Mouse (Mus musculus) midbrain, embryonic 10.5 days (tissue): ENCODE results near the gene Atf7ip. TPM values are rescaled to one million over a fixed set of nuclear protein-coding genes. Genes with fewer than 3 reads are reported as not detected.
A peak's percentile ranks its signal among the peaks of the same experiment; 100 is the strongest.
"Not testable (repeated sequence)": the region's sequence is repeated elsewhere in the genome, so short reads cannot be mapped to it uniquely, and the experiment has no call there.

Experiments used
- DNase-seq: peaks from one replicate; pipeline ENCODE4 v3.0.0-alpha.2; 2017; ENCODE audit warnings: low spot score
- H3K27ac ChIP-seq: fragments of 300-500 bp; sonication (generic); replicated peaks from 2 replicates; pipeline ENCODE4 v1.5.1; 2016; ENCODE audit warnings: mild to moderate bottlenecking
- H3K27me3 ChIP-seq: fragments of 300-500 bp; sonication (generic); 2 replicates; pipeline ENCODE4 v1.6.1; 2016; ENCODE audit warnings: low read depth, mild to moderate bottlenecking; ENCODE audit not compliant: poor library complexity, severe bottlenecking
- H3K36me3 ChIP-seq: fragments of 300-500 bp; sonication (generic); 2 replicates; pipeline ENCODE4 v1.6.1; 2016; ENCODE audit warnings: mild to moderate bottlenecking, moderate library complexity
- H3K4me1 ChIP-seq: fragments of 300-500 bp; sonication (generic); 2 replicates; pipeline ENCODE4 v1.6.1; 2016
- H3K4me3 ChIP-seq: fragments of 300-500 bp; sonication (generic); 2 replicates; pipeline ENCODE4 v1.5.1; 2016; ENCODE audit warnings: mild to moderate bottlenecking, moderate library complexity
- H3K9me3 ChIP-seq: fragments of 300-500 bp; sonication (generic); replicated peaks from 2 replicates; pipeline ENCODE4 v1.6.1; 2016; ENCODE audit warnings: mild to moderate bottlenecking
- WGBS: fragments of 180-500 bp; shearing (Covaris S2); methylation state at CpG from one replicate; pipeline ENCODE4 v1.1.7; 2016; 5-methylcytosine and 5-hydroxymethylcytosine counted together
- polyA plus RNA-seq: library from polyadenylated mRNA; unstranded; fragments of >200 nt; fragmentation: Nextera tagmentation; extraction: Ambion mirVana; gene quantifications from 2 replicates; pipeline ENCODE4 v1.2.1, GENCODE M21; 2016

The Atf7ip gene
- 37.4 and 45.7 TPM in 2 replicates for polyA plus RNA-seq

GRCm38 (mm10) chr6:136505867-136506266 lies at the start of gene Atf7ip:
TSS of gene Atf7ip (plus strand) at chr6:136506167.
- H3K27ac ChIP-seq, DNase-seq, H3K27me3 ChIP-seq, H3K36me3 ChIP-seq, H3K4me3 ChIP-seq, H3K4me1 ChIP-seq, H3K9me3 ChIP-seq: not testable (repeated sequence)
- 84% methylated on average over 3 of the region's 3 CpGs for WGBS

DNA sequence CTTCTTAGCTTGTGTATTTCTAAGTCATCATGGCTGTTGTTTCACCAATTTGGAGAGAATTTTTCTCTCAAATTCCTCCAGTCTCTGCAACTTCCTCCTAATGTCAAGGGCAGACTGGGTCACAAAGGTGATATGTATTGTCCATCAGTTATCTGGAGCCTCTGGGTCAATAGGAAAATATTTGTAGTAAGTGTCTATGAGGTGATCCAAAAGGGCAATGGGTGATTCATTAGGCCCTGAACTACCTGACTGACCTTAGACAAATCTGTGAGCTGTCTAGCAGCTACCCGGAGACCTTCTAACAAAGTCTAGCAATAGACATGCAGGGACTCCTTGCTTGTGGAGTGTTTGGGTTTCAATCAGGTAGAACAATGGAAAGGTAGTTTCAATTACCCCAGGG lies 49.7 kb upstream of the Atf7ip start:
- no peak overlapping the region for H3K4me3 ChIP-seq
- DNase-seq: no peak
- no peaks in the 10 kb centered on the region for H3K9me3 ChIP-seq
- H3K36me3 ChIP-seq: no peaks in the 10 kb centered on the region
- no peak overlapping the region for H3K27ac ChIP-seq
- 93% methylated on average over 1 of the region's 1 CpGs for WGBS
- no peaks in the 10 kb centered on the region for H3K4me1 ChIP-seq
- no peaks in the 10 kb centered on the region for H3K27me3 ChIP-seq

- Histone ChIP-seq H3K27me3 (0 out of 2 replicates have a peak, but pooled peaks cover 7% of the 10 kb centered on the region), H3K4me1 (peaks cover 10% of the 10 kb centered on the region), H3K4me3 (no peak overlapping the region), H3K36me3 (no peaks in the 10 kb centered on the region), H3K27ac (no peak overlapping the region), H3K9me3 (no peaks in the 10 kb centered on the region)
- DNase-seq: no peak
- WGBS: 89% methylated on average over 7 of the region's 7 CpGs
These were observed 46.8 kb upstream of the Atf7ip start for GRCm38 (mm10) chr6:136459156-136459555.

DNA sequence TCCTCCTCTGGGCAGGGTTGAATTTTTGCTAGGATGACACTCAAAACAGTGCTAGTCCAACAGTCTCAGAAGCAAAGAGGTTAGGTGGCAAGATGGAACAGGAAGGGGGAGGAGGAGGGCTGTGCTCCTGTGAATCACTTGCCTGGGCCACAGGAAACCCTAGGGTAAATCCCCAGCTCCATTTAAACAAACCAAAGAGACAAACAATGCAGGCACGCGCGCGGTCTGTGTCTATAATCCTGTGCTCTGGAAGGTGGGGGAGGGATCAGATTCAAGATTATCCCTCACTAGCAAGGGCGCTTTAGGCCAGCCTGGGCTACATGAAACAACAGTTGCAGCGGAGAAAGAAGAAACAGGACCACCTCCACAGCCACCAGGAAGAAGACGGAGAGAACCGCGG lies 42.5 kb upstream of the Atf7ip start:
- Histone ChIP-seq H3K36me3 (no peaks in the 10 kb centered on the region), H3K27ac (peak overlapping the region; percentile 69), H3K4me3 (no peak overlapping the region), H3K9me3 (peaks cover 4% of the 10 kb centered on the region; the same call in 1 of the 2 replicates), H3K4me1 (peaks cover 33% of the 10 kb centered on the region), H3K27me3 (0 out of 2 replicates have a peak, but pooled peaks cover 7% of the 10 kb centered on the region)
- no peak for DNase-seq
- WGBS: 38% methylated on average over 9 of the region's 9 CpGs

DNA sequence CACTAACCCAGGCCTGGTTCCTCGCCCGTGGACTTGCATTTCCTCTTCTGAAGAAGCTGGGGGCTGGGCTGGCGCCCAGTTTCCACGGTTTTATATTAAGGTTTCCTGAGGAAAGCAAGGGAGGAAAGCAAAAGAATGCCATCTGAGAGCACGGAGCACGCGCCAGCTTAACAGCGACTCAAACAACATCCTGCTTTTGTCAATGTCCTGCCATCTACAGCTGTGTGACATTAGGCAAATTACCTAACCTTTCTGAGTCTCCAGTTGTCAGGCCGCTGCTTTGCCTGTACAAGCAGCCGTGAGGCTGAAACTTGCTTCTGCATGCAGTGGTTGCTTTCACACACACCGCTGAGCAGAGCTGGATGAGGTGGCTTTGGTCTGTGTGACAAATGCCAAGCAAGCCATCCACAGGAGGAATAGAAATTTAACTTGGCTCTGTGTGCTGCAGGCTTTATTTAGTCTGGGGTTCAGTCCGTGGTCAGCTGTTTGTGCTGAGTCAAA lies 41.8 kb upstream of the Atf7ip start:
- H3K27me3 ChIP-seq: 0 out of 2 replicates have a peak, but pooled peaks cover 7% of the 10 kb centered on the region
- H3K4me1 ChIP-seq: peaks cover 40% of the 10 kb centered on the region
- H3K4me3 ChIP-seq: no peak overlapping the region
- no peaks in the 10 kb centered on the region for H3K36me3 ChIP-seq
- H3K9me3 ChIP-seq: peaks cover 4% of the 10 kb centered on the region
- no peak for DNase-seq
- WGBS: 68% methylated on average over 12 of the region's 12 CpGs
- H3K27ac ChIP-seq: peak overlapping the region; percentile 69

DNA sequence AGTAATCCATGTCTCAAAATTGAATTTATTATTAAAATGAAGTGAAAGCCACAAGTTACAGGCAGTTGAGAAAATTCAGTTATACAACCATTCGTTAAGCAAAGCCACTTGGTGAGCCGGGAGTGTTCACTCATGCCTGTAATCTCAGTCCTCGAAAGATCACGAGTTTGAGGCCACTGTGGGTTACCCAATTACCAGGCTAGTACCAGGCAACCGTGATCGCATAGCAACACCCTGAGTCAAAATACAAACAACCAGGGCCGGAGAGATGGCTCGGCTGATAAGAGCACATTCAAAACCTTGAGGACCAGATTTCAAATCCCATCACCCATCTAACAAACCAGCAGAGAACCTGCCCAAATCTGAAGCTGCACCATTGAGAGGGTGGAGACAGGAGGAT lies 40.9 kb upstream of the Atf7ip start:
- DNase-seq: no peak
- Histone ChIP-seq H3K27ac (peak overlapping the region; percentile 96), H3K4me1 (peaks cover 49% of the 10 kb centered on the region), H3K9me3 (peaks cover 4% of the 10 kb centered on the region), H3K4me3 (no peak overlapping the region), H3K27me3 (0 out of 2 replicates have a peak, but pooled peaks cover 7% of the 10 kb centered on the region), H3K36me3 (no peaks in the 10 kb centered on the region)
- WGBS: 84% methylated on average over 8 of the region's 8 CpGs

- peaks cover 4% of the 10 kb centered on the region for H3K9me3 ChIP-seq
- peak overlapping the region; percentile 96 for H3K27ac ChIP-seq
- H3K4me1 ChIP-seq: peaks cover 58% of the 10 kb centered on the region
- DNase-seq: peak; percentile 58
- no peaks in the 10 kb centered on the region for H3K36me3 ChIP-seq
- 0 out of 2 replicates have a peak, but pooled peaks cover 7% of the 10 kb centered on the region for H3K27me3 ChIP-seq
- H3K4me3 ChIP-seq: no peak overlapping the region
- 38% methylated on average over 8 of the region's 8 CpGs for WGBS
These were observed 40.0 kb upstream of the Atf7ip start for GRCm38 (mm10) chr6:136465959-136466381.

DNA sequence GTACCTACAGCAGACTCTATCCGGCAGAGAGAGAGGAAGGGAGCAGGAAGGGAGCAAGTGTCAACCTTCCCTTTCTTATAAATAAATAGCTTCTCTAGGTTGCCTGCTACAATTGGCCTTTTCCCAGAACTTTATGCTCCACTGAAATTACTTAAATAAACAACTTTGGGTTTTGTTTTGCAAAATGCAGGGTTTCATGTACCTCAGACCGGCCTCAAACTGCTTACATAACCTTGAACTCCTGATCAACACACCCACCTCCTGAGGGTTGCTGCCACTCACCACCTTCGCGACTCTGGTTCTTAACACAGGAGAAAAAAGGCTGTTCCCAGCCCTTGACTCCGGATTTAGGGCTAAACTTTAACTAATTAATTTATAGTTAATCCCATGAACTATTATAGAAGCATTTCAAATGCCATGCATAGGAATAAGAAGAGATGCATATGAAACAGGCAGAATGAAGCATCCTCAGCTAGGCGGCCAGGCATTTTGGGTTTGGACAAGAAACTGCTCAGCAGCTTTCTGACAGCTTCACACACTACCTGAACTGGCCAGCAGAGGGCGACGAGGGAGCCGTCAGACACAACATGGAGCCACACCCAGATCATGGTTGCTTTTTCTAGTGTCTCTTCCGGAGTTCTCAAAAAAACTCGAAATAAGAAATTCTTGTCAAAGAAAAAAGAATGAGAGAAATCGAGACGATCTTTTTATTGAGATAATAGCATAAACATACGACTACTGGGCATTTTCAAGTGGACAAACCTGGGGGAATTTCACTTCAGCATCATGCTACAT lies 38.8 kb upstream of the Atf7ip start:
- Histone ChIP-seq H3K36me3 (no peaks in the 10 kb centered on the region), H3K27ac (peak overlapping the region; percentile 96), H3K4me3 (no peak overlapping the region), H3K4me1 (peaks cover 70% of the 10 kb centered on the region), H3K9me3 (peaks cover 4% of the 10 kb centered on the region), H3K27me3 (0 out of 2 replicates have a peak, but pooled peaks cover 6% of the 10 kb centered on the region)
- peak; percentile 75 for DNase-seq
- 54% methylated on average over 14 of the region's 14 CpGs for WGBS

DNA sequence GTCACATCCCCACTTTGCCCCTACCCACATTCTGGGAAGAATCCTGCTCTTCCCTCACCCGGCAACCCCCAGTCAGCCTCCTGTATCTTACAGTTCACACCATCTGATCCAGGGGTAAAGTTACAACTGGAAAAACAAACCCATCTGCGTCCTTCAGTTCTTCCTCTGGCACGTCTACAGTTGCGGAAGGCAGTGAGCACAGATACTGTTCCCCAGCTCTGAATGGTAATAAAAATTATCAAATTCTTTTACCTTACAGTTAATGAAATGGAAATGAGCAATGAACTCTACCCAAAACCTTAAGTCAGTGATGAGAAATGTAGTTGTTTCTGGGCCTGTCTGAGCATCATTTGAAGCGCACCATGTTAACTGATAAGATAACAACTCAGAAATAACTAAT lies 38.1 kb upstream of the Atf7ip start:
- 55% methylated on average over 5 of the region's 5 CpGs for WGBS
- H3K4me1 ChIP-seq: peaks cover 77% of the 10 kb centered on the region
- no peak for DNase-seq
- H3K9me3 ChIP-seq: peaks cover 4% of the 10 kb centered on the region
- peak overlapping the region; percentile 96 for H3K27ac ChIP-seq
- no peak overlapping the region for H3K4me3 ChIP-seq
- no peaks in the 10 kb centered on the region for H3K36me3 ChIP-seq
- H3K27me3 ChIP-seq: no peaks in the 10 kb centered on the region

- no peaks in the 10 kb centered on the region for H3K27me3 ChIP-seq
- H3K36me3 ChIP-seq: no peaks in the 10 kb centered on the region
- H3K27ac ChIP-seq: peak overlapping the region; percentile 96
- DNase-seq: peak; percentile 95
- WGBS: 3% methylated on average over 12 of the region's 12 CpGs
- peaks cover 77% of the 10 kb centered on the region for H3K4me1 ChIP-seq
- H3K9me3 ChIP-seq: peaks cover 4% of the 10 kb centered on the region
- no peak overlapping the region for H3K4me3 ChIP-seq
These were observed 37.5 kb upstream of the Atf7ip start for GRCm38 (mm10) chr6:136468401-136468912.

GRCm38 (mm10) chr6:136468974-136469792 lies 36.8 kb upstream of the Atf7ip start:
- Histone ChIP-seq H3K4me1 (peaks cover 75% of the 10 kb centered on the region), H3K4me3 (no peak overlapping the region), H3K27ac (peak overlapping the region; percentile 96), H3K27me3 (no peaks in the 10 kb centered on the region), H3K36me3 (no peaks in the 10 kb centered on the region), H3K9me3 (peaks cover 4% of the 10 kb centered on the region)
- no peak for DNase-seq
- WGBS: 19% methylated on average over 12 of the region's 12 CpGs

GRCm38 (mm10) chr6:136469807-136470206 lies 36.2 kb upstream of the Atf7ip start:
- Histone ChIP-seq H3K4me1 (peaks cover 76% of the 10 kb centered on the region), H3K27ac (peak overlapping the region; percentile 96), H3K9me3 (peaks cover 4% of the 10 kb centered on the region), H3K27me3 (no peaks in the 10 kb centered on the region), H3K36me3 (no peaks in the 10 kb centered on the region), H3K4me3 (no peak overlapping the region)
- no peak for DNase-seq
- 59% methylated on average over 9 of the region's 9 CpGs for WGBS
